Mouse (Mus musculus) spleen, adult 12 weeks (tissue): ENCODE data around the gene Prnp.

Source experiments
- DNase-seq: peaks from one replicate; pipeline ENCODE4 v3.0.0; 2022; ENCODE audit warnings: low spot score

Prnp gene

GRCm38 (mm10) chr2:131906846-131907245, 2.9 kb upstream of the Prnp start:
- no peak for DNase-seq

- no peak for DNase-seq
Measured at GRCm38 (mm10) chr2:131907311-131907710, 2.4 kb upstream of the Prnp start.

GRCm38 (mm10) chr2:131908351-131908861, 1.3 kb upstream of the Prnp start:
- no peak for DNase-seq

- DNase-seq = no peak
Measured at GRCm38 (mm10) chr2:131908906-131909305, 822 bp upstream of the Prnp start.

- no peak for DNase-seq
Measured at GRCm38 (mm10) chr2:131910847-131911246, 1.1 kb downstream of the Prnp start.

- no peak for DNase-seq
Measured at GRCm38 (mm10) chr2:131911341-131911740, 1.6 kb downstream of the Prnp start.

- DNase-seq = no peak
Measured at GRCm38 (mm10) chr2:131912526-131913258, 3.0 kb downstream of the Prnp start.

- DNase-seq = no peak
Measured at GRCm38 (mm10) chr2:131932275-131932902, 22.7 kb downstream of the Prnp start.

GRCm38 (mm10) chr2:131933013-131933412, 23.3 kb downstream of the Prnp start:
- DNase-seq = no peak

GRCm38 (mm10) chr2:131933598-131933997, 23.9 kb downstream of the Prnp start:
- DNase-seq = no peak

GRCm38 (mm10) chr2:131934243-131934642, 24.5 kb downstream of the Prnp start:
- DNase-seq = no peak

GRCm38 (mm10) chr2:131935390-131936105, 25.8 kb downstream of the Prnp start:
- no peak for DNase-seq

- DNase-seq = no peak
Measured at GRCm38 (mm10) chr2:131936410-131936809, 26.7 kb downstream of the Prnp start.

- DNase-seq = peak; percentile 30
Measured at GRCm38 (mm10) chr2:131939404-131940111, 29.8 kb downstream of the Prnp start.

- DNase-seq = no peak
Measured at GRCm38 (mm10) chr2:131940506-131940905, 30.8 kb downstream of the Prnp start.

- DNase-seq = no peak
Measured at GRCm38 (mm10) chr2:131941501-131941900, 31.8 kb downstream of the Prnp start.

GRCm38 (mm10) chr2:131944370-131944769, 34.6 kb downstream of the Prnp start:
- no peak for DNase-seq

- no peak for DNase-seq
Measured at GRCm38 (mm10) chr2:131945225-131945624, 35.5 kb downstream of the Prnp start.

- no peak for DNase-seq
Measured at GRCm38 (mm10) chr2:131945765-131946164, 36.0 kb downstream of the Prnp start.

GRCm38 (mm10) chr2:131946351-131946750, 36.6 kb downstream of the Prnp start:
- no peak for DNase-seq

- DNase-seq = no peak
Measured at GRCm38 (mm10) chr2:131948156-131948555, 38.4 kb downstream of the Prnp start.
